Mouse (Mus musculus): ENCODE results near the gene Olfr487. TPM values are rescaled to one million over a fixed set of nuclear protein-coding genes. Genes with fewer than 3 reads are reported as not detected.

The Olfr487 gene
- not detected in 2 replicates for polyA plus RNA-seq (2021; fragmentation: Nextera tagmentation)
- long read RNA-seq, experiment 1: 0 reads
- long read RNA-seq, experiment 2: 0 reads

DNA sequence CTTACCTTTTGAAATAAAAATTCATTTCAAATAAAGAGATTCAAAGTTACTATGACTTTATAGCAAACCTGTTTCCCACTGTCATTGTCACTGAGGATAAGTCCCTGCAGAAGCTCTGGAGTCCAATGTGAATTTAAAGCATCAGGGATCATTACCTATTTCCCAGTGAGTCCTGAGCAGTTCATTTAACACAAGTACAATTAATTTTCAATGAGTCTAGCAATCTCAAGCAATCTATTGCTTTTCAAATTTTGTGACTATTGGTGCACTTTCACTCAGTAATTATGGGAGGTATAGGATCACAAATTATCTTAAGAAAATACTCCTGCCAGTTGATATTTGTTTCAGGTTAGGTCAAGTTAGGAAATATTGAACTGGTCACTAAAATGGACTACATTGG lies at the start of gene Olfr487:
Olfr487 (minus strand) TSS at position 101 of the 400 bp plus-strand sequence.

DNA sequence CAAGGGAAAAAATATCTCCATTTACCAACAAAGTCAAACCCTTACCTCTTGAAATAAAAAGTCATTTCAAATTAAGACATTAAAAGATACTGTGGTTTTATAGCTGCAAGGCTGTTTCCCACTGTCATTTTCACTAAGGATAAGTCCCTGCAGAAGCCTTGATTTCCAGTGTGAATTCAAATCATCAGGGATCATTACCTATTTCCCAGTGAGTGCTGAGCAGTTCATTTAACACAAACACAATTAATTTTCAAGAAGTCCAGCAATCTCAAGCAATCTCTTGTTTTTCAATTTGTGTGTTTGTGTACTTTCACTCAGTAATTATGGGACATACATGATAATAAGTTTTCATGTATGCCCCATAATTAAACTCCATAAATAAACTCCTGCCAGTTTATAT lies 43.8 kb upstream of the Olfr487 start, which contains the start of gene Olfr488:
Olfr488 (minus strand) TSS at position 101 of the 400 bp plus-strand sequence.

DNA sequence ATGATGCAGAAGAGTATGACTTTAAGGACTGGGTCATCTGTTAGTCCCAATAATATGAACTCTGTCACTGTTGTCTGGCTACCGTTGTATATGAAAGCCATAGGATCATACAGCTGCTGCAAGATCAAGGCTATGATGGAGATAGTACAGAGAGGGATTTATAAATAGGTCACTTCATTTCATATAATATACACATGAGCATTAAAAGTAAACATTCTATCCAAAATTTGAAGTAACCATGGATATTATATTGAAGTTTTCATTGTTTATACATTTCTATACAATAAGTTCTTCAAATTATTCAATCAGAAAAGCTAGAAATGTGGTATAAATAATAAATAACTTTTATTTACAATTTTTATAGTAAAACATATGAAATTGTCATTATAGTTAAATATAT lies 41.8 kb downstream of the Olfr487 start, which contains the start of gene Olfr486:
Olfr486 (minus strand) TSS at position 101 of the 400 bp plus-strand sequence.

DNA sequence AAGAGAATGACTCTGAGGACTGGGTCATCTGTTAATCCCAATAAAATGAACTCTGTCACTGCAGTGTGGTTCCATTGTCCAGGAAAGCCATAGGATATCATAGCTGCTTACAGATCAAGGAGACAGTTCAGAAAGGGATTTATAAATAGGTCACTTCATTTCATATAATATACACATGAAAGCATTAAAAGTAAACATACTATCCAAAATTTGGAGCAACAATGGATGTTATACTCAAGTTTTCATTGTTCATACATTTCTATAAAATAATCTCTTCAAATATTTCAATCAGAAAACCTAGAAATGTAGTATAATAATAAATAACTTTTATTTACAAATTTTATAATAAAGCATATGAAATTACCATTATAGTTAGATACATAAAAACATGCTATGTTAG lies 54.7 kb downstream of the Olfr487 start, which contains the start of gene Olfr485:
Olfr485 (minus strand) TSS at position 101 of the 400 bp plus-strand sequence.

Other genes with a start within 250 kb of the Olfr487 start
- gene Olfr476, start 249.8 kb downstream of the Olfr487 start, polyA plus RNA-seq (2021; fragmentation: Nextera tagmentation): not detected in 2 replicates
- not detected in 2 replicates for gene Olfr477, start 227.9 kb downstream of the Olfr487 start, polyA plus RNA-seq (2021; fragmentation: Nextera tagmentation)
- not detected in 2 replicates for gene Olfr478, start 180.6 kb downstream of the Olfr487 start, polyA plus RNA-seq (2021; fragmentation: Nextera tagmentation)
- gene Olfr479, start 163.9 kb downstream of the Olfr487 start, polyA plus RNA-seq (2021; fragmentation: Nextera tagmentation): not detected in 2 replicates
- gene Olfr480, start 147.3 kb downstream of the Olfr487 start, polyA plus RNA-seq (2021; fragmentation: Nextera tagmentation): not detected in 2 replicates
- not detected in 2 replicates for gene Olfr481, start 134.8 kb downstream of the Olfr487 start, polyA plus RNA-seq (2021; fragmentation: Nextera tagmentation)
- gene Olfr482, start 117.0 kb downstream of the Olfr487 start, polyA plus RNA-seq (2021; fragmentation: Nextera tagmentation): not detected in 2 replicates
- not detected in 2 replicates for gene Olfr483, start 113.8 kb downstream of the Olfr487 start, polyA plus RNA-seq (2021; fragmentation: Nextera tagmentation)
- not detected in 2 replicates for gene Olfr484, start 87.2 kb downstream of the Olfr487 start, polyA plus RNA-seq (2021; fragmentation: Nextera tagmentation)
- gene Olfr485, start 54.8 kb downstream of the Olfr487 start, polyA plus RNA-seq (2021; fragmentation: Nextera tagmentation): not detected in 2 replicates
- gene Olfr486, start 41.9 kb downstream of the Olfr487 start, polyA plus RNA-seq (2021; fragmentation: Nextera tagmentation): not detected in 2 replicates
- not detected in 2 replicates for gene Olfr488, start 43.7 kb upstream of the Olfr487 start, polyA plus RNA-seq (2021; fragmentation: Nextera tagmentation)
- gene Olfr490, start 74.3 kb upstream of the Olfr487 start, polyA plus RNA-seq (2021; fragmentation: Nextera tagmentation): not detected in 2 replicates
- gene Olfr491, start 98.8 kb upstream of the Olfr487 start, polyA plus RNA-seq (2021; fragmentation: Nextera tagmentation): not detected in 2 replicates
- not detected in 2 replicates for gene Olfr492, start 109.0 kb upstream of the Olfr487 start, polyA plus RNA-seq (2021; fragmentation: Nextera tagmentation)
- not detected in 2 replicates for gene Olfr493, start 132.3 kb upstream of the Olfr487 start, polyA plus RNA-seq (2021; fragmentation: Nextera tagmentation)
- gene Olfr494, start 150.7 kb upstream of the Olfr487 start, polyA plus RNA-seq (2021; fragmentation: Nextera tagmentation): not detected in 2 replicates
- gene Olfr495, start 178.5 kb upstream of the Olfr487 start, polyA plus RNA-seq (2021; fragmentation: Nextera tagmentation): not detected in 2 replicates
- not detected in 2 replicates for gene Olfr497, start 205.8 kb upstream of the Olfr487 start, polyA plus RNA-seq (2021; fragmentation: Nextera tagmentation)